Mouse (Mus musculus): Measurements from ENCODE around the gene Scml4.

Scml4 gene

GRCm38 (mm10) chr10:42995484-42995895 is 135.3 kb downstream of the Scml4 start:
- no peak for DNase-seq

- no peak for DNase-seq
Observed at GRCm38 (mm10) chr10:42997278-42997677, 137.1 kb downstream of the Scml4 start.

- DNase-seq = no peak
Observed at GRCm38 (mm10) chr10:42999324-42999723, 139.2 kb downstream of the Scml4 start.

GRCm38 (mm10) chr10:43001433-43001832 is 141.3 kb downstream of the Scml4 start:
- no peak for DNase-seq

- no peak for DNase-seq
Observed at GRCm38 (mm10) chr10:43002066-43002678, 142.0 kb downstream of the Scml4 start.

- DNase-seq = no peak
Observed at GRCm38 (mm10) chr10:43002721-43003465, 142.7 kb downstream of the Scml4 start.

GRCm38 (mm10) chr10:43003466-43003757 is 143.2 kb downstream of the Scml4 start:
- no peak for DNase-seq

- no peak for DNase-seq
Observed at GRCm38 (mm10) chr10:43004174-43004734, 144.1 kb downstream of the Scml4 start.

- DNase-seq = no peak
Observed at GRCm38 (mm10) chr10:43005031-43005430, 144.9 kb downstream of the Scml4 start.

GRCm38 (mm10) chr10:43005677-43006076 is 145.5 kb downstream of the Scml4 start:
- DNase-seq = no peak

GRCm38 (mm10) chr10:43006534-43006933 is 146.4 kb downstream of the Scml4 start:
- DNase-seq = no peak

GRCm38 (mm10) chr10:43008116-43008515 is 147.9 kb downstream of the Scml4 start:
- DNase-seq = no peak
